Mouse (Mus musculus) embryonic fibroblast, embryonic 13.5 days (primary cell): ENCODE measurements at regions not wholly inside any gene's neighbourhood (a gene's known extent, or its start where the extent isn't known, plus 50 kb on each side); places are given as distances from the start of the nearest gene placed in this dataset.

ENCODE experiments used
- H3K27ac ChIP-seq: 2 replicates; pipeline ENCODE4 v1.5.1; 2012; ENCODE audit warnings: low read length, control low read depth, inconsistent platforms; ENCODE audit not compliant: insufficient read depth
- H3K4me1 ChIP-seq: 2 replicates; pipeline ENCODE4 v1.6.1; 2011; ENCODE audit warnings: low read length; ENCODE audit not compliant: control insufficient read depth, insufficient read depth
- H3K4me3 ChIP-seq: 2 replicates; pipeline ENCODE4 v1.5.1; 2011; ENCODE audit warnings: mild to moderate bottlenecking, control low read depth, low read length; ENCODE audit not compliant: insufficient read depth
- CTCF ChIP-seq: IDR thresholded peaks from 2 replicates; pipeline ENCODE4 v1.5.1; 2011; ENCODE audit warnings: mild to moderate bottlenecking, control low read depth, low read length, moderate library complexity, borderline replicate concordance; ENCODE audit not compliant: insufficient read depth
- POLR2A ChIP-seq: IDR thresholded peaks from 2 replicates; pipeline ENCODE4 v1.6.1; 2011; ENCODE audit warnings: low read depth, mild to moderate bottlenecking, control low read depth, low read length, moderate library complexity

DNA sequence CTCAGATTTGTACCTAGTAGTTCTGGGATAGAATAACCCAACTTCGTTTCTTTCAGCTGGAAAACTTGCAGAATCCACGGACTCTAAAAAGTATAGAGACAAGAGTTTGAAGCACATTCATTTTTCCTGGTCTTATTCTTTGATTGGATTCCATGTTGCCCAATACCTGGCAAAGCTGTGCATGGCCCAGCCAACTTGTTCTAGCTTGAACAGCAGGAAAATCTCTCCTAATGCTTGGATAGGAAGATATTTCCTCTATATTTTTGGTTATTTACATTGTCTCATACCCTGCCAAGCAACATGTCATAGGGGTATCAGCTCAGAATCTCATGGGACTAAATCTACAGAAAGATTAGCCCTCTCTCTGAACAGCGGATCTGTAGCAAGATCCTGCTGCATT lies 492.3 kb upstream of the Kif2a start:
- Histone ChIP-seq H3K4me3 (no peak overlapping the region), H3K27ac (no peak overlapping the region), H3K4me1 (no peaks in the 10 kb centered on the region)
- no peak for TF ChIP-seq POLR2A
- TF ChIP-seq CTCF, result no peak

DNA sequence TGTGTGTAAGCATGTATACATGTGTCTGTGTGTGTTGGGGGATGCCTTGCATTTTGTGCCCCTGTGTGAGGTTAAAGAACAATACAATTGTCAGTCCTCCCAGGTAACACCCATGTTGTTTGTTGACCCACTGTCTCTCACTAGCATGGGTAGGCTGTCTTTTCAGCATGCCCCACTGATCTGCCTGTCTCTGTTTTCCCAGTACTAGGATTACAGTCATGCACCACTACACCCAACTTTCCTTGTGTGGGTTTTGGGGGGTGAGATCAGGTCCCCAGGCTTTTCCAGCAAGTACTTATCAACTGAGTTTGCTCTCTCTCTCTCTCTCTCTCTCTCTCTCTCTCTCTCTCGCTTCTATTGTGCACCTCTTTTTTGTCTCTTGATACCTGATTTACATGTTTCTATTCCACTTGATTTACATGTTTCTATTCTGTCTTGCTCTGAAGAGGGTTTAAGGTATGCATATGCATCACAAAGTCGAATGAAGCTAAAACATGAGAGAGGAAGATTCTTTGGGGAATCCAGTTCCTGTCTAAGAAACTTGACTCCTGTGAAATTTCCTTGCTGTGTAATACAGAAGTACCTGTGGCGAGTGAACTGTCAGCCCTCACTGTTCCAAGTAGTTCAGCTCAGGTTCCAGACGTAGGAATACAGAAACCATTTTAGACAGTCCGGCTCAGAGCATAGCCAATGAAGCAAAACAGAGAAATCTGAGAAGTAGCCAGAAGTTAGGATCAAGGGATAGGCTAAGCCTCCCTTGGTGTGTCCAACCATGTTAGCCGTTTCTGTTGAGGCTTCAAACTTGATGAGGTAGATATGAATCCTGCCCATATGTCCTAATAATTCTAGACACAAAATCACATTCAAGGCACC lies 491.6 kb upstream of the Kif2a start:
- Histone ChIP-seq H3K4me3 (no peak overlapping the region), H3K4me1 (no peaks in the 10 kb centered on the region), H3K27ac (no peak overlapping the region)
- TF ChIP-seq POLR2A (no peak), CTCF (no peak)

DNA sequence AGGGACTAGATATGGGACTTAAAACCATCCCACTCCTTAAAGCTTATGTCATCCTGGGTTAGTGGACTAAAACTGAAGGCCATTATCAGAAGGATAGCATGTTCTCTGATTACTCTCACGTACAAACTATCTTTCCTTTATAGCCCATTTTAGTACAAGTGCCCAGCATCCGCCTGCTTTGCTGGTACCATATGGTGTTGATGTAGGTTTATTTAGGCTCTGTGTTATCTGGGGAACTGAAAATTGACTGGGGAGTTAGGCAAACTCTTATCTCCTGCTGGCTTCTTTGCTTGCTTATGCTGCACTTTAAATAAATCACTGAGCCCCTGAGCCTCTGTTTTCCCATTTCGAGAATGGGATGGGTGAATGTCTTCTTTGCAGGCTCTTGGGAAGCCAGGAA lies 485.4 kb upstream of the Kif2a start:
- H3K27ac ChIP-seq, result no peak overlapping the region
- TF ChIP-seq POLR2A, result no peak
- no peak for TF ChIP-seq CTCF
- H3K4me1 ChIP-seq, result no peaks in the 10 kb centered on the region
- no peak overlapping the region for H3K4me3 ChIP-seq

DNA sequence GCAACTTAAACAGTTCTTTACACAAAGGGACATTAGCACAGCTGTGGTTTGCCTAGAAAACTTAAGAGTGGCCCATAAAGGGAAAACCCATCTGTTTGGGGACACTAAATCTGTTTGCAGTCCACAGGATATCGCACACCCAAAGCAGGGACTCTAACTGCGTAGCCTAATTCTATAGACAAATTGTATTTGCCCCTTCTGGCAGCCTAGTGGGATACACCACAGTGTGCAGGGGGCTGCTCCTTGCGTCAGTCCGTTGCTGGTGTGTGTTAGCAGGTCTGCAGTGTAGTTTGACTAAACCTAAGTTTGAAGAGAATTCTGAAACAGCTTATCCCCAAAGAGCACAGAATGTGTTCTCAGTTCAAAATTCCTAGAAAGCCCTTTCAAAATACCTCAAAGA lies 484.9 kb upstream of the Kif2a start:
- H3K4me1 ChIP-seq, result no peaks in the 10 kb centered on the region

DNA sequence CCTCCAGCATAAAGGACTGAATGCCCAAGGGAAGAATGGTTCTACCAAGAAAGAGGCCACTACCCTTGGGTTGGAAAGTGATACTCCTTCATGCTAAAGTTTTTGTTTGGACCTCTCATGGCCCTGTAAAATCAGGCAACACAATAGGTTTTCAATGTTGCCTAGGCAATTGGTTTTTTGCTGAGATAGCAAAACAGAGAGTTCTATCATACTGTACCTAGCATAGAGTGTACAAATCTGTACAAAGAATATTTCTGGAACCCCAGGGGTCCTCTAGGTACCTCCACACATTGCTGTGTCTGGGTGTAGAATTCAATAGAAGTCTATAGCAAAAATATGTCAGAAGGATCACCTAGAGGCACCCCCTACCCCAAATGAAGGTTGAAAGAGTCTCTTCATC lies 483.4 kb upstream of the Kif2a start:
- TF ChIP-seq POLR2A (no peak), CTCF (no peak)
- Histone ChIP-seq H3K4me1 (no peaks in the 10 kb centered on the region), H3K27ac (no peak overlapping the region), H3K4me3 (no peak overlapping the region)

More for the DNA sequence above, 484.9 kb upstream of the Kif2a start:
- Histone ChIP-seq H3K4me3 (no peak overlapping the region), H3K27ac (no peak overlapping the region)
- TF ChIP-seq POLR2A (no peak), CTCF (no peak)

DNA sequence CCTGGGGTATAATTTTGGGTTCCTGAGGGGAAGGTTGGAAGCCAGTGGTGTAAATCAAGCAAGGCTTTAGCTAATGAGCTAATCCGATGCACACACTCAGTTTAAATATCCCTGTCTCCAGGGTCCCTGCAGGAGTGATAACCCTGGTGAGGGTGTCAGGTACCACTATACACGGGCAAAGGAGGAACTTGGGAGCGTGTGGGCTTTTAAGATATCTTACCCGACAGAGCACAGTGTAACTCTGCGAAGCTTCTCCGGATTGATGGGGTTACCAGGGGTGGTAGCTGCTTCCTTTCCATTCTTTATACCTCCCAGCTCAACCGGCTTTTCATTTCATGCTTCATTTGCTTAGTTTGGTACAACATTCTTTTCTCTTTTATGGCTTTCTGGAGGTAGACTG lies 480.3 kb upstream of the Kif2a start:
- no peaks in the 10 kb centered on the region for H3K4me1 ChIP-seq
- H3K27ac ChIP-seq, result no peak overlapping the region
- no peak overlapping the region for H3K4me3 ChIP-seq
- TF ChIP-seq POLR2A (no peak), CTCF (no peak)

DNA sequence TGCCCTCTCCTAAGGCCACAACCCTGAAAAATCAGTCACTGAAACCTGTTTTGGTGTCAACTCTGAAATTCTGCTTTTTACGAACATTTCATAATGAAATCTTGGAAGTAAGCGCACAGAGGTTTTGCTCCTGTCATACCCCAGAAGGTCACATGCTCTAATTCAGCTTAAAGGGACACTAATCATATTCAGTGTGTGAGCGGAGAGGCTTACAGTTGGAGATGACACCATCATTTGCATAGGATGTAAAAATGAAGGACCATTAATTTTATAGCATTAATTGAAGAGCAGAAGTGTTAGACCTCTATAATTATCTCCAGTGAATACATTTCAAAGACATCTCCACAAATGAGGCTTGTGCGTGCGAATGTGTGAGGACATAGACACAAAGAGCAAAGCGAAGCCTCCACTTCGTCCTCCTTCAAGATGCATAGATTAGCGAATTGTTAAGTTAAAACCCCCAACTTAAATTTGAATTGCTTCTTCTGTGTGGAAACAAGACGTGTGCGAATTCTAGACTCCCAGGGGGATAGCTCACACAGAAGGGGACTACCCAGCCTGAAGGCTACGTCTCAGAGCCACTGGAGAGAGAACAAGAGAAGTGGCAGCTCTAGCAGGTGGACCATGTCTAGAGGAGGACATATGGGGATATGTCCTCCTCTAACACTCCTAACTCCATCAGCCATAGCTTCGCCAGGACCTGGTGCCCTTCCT lies 479.0 kb upstream of the Kif2a start:
- TF ChIP-seq POLR2A (no peak), CTCF (no peak)
- Histone ChIP-seq H3K27ac (no peak overlapping the region), H3K4me1 (no peaks in the 10 kb centered on the region), H3K4me3 (no peak overlapping the region)

DNA sequence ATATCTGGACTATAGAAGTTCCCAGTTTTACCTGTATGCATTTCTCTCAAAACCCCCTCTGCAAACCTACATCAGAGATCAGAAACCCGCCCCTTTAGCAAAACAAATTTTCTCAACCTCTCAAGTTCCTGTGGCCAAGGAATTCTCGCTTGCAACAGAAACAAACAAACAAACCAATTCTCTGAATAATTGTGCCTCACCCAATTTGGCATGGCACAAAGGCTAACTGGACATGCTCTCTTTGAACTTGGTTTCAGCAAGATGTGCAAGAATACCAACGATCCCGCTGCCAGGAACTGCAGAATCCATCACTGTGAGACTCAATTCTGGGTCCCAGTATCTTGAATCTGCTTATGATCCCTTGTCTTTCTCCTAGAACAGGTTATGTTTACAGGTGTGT lies 477.4 kb upstream of the Kif2a start:
- H3K4me1 ChIP-seq, result peaks cover 2% of the 10 kb centered on the region; the same call in 1 of the 2 replicates
- no peak for TF ChIP-seq POLR2A
- TF ChIP-seq CTCF, result no peak
- H3K4me3 ChIP-seq, result no peak overlapping the region

DNA sequence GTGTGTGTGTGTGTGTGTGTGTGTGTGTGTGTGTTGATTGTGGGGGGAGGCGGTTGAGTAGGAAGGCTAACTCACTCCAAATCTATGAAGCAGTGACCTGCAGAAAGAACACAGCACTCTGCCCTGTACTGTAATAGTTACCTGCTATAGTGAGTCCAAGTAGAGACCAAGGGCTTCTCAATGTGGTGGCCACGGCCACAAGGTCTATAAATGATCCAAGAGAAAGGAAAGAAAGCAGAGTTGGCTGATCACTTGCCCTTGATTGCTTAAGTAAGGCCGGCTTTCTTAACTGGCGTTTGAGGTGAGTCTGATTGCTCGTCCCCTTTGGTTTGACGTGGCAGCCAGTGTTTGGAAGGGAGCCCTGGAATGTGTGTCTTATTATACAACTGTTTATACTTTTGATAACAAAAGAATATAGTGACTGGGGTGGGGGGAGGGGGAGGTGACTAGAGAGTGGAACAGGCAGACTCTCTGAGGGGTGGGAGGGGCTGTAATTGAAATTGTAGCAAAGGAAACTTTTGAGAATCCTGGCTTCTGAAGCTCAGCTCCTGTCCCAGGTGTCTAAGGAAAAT lies 473.3 kb upstream of the Kif2a start:
- H3K4me3 ChIP-seq, result no peak overlapping the region
- TF ChIP-seq CTCF (no peak), POLR2A (no peak)
- H3K4me1 ChIP-seq, result peaks cover 2% of the 10 kb centered on the region; the same call in 1 of the 2 replicates
- H3K27ac ChIP-seq, result no peak overlapping the region

More for the DNA sequence above, 477.4 kb upstream of the Kif2a start:
- no peak overlapping the region for H3K27ac ChIP-seq
